Mouse (Mus musculus) MEL (cell line): ENCODE results near the gene Galns. TPM values are rescaled to one million over a fixed set of nuclear protein-coding genes. Genes with fewer than 3 reads are reported as not detected.

Experiments
- DNase-seq: peaks from one replicate; pipeline ENCODE4 v3.0.0; 2011; ENCODE audit warnings: low read depth, low spot score
- H3K27ac ChIP-seq: 2 replicates; pipeline ENCODE4 v1.5.1; 2012; ENCODE audit warnings: low read depth, mild to moderate bottlenecking, control low read depth, low read length, moderate library complexity; ENCODE audit not compliant: control insufficient read depth
- H3K27me3 ChIP-seq, 2 experiments: fragments of 150-350 bp in 1 of 2; sonication (generic) in 1 of 2; 2 replicates each; pipeline ENCODE4 v1.6.1; 2012; ENCODE audit warnings: low read length in 2 of 2, mild to moderate bottlenecking in 2 of 2, improper control_type of control experiment in 1 of 2, moderate library complexity in 1 of 2; ENCODE audit not compliant: insufficient read depth in 2 of 2, control insufficient read depth in 1 of 2
- H3K36me3 ChIP-seq, 2 experiments: 2 replicates each; pipeline ENCODE4 v1.6.1; 2012 to 2014; ENCODE audit warnings: low read length in 2 of 2, improper control_type of control experiment in 1 of 2, inconsistent platforms in 1 of 2, mild to moderate bottlenecking in 1 of 2; ENCODE audit not compliant: insufficient read depth in 2 of 2, control insufficient read depth in 1 of 2
- H3K4me1 ChIP-seq, 2 experiments: fragments of 150-350 bp in 1 of 2; sonication (generic) in 1 of 2; 2 replicates each; pipeline ENCODE4 v1.6.1; 2012; ENCODE audit warnings: low read length in 2 of 2, improper control_type of control experiment in 1 of 2, mild to moderate bottlenecking in 1 of 2; ENCODE audit not compliant: insufficient read depth in 2 of 2, control insufficient read depth in 1 of 2
- H3K4me3 ChIP-seq, 2 experiments: fragments of 150-350 bp in 1 of 2; sonication (generic) in 1 of 2; 2 replicates each; pipeline ENCODE4 v1.5.1; 2012; ENCODE audit warnings: low read depth in 2 of 2, low read length in 2 of 2, mild to moderate bottlenecking in 2 of 2, moderate library complexity in 2 of 2, control low read depth in 1 of 2, improper control_type of control experiment in 1 of 2; ENCODE audit not compliant: control insufficient read depth in 1 of 2, insufficient read depth in 1 of 2
- H3K79me2 ChIP-seq: 2 replicates; pipeline ENCODE4 v1.6.1; 2012; ENCODE audit warnings: mild to moderate bottlenecking, low read length, moderate library complexity; ENCODE audit not compliant: control insufficient read depth, poor library complexity, insufficient read depth
- H3K9ac ChIP-seq: 2 replicates; pipeline ENCODE4 v1.6.1; 2012; ENCODE audit warnings: low read depth, mild to moderate bottlenecking, control low read depth, low read length, moderate library complexity; ENCODE audit not compliant: control insufficient read depth, poor library complexity, severe bottlenecking
- H3K9me3 ChIP-seq: fragments of 150-350 bp; sonication (generic); replicated peaks from 2 replicates; pipeline ENCODE4 v1.6.1; 2012; ENCODE audit warnings: mild to moderate bottlenecking, low read length, improper control_type of control experiment, moderate library complexity; ENCODE audit not compliant: insufficient read depth
- BHLHE40 ChIP-seq: IDR thresholded peaks from 2 replicates; pipeline ENCODE4 v1.6.1; 2012; ENCODE audit warnings: low read depth, mild to moderate bottlenecking, inconsistent platforms, low read length, improper control_type of control experiment, borderline replicate concordance
- ELF1 ChIP-seq: IDR thresholded peaks from 2 replicates; pipeline ENCODE4 v1.6.1; 2014; ENCODE audit warnings: low read depth, mild to moderate bottlenecking, inconsistent platforms, low read length, improper control_type of control experiment, moderate library complexity
- EP300 ChIP-seq, 2 experiments: IDR thresholded peaks; 2 replicates each; pipeline ENCODE4 v1.6.1; 2011; ENCODE audit warnings: improper control_type of control experiment in 2 of 2, low read length in 2 of 2, low read depth in 1 of 2, mild to moderate bottlenecking in 1 of 2
- GATA1 ChIP-seq: IDR thresholded peaks from 2 replicates; pipeline ENCODE4 v1.6.1; 2011; ENCODE audit warnings: low read depth, low read length, improper control_type of control experiment
- HCFC1 ChIP-seq: IDR thresholded peaks from 2 replicates; pipeline ENCODE4 v1.6.1; 2012; ENCODE audit warnings: low read depth, mild to moderate bottlenecking, inconsistent platforms, low read length, improper control_type of control experiment, moderate library complexity
- MAX ChIP-seq: IDR thresholded peaks from 2 replicates; pipeline ENCODE4 v1.6.1; 2011; ENCODE audit warnings: low read length, improper control_type of control experiment
- MAZ ChIP-seq: IDR thresholded peaks from 2 replicates; pipeline ENCODE4 v1.6.1; 2012; ENCODE audit warnings: low read depth, mild to moderate bottlenecking, inconsistent platforms, low read length, improper control_type of control experiment
- MEF2A ChIP-seq: IDR thresholded peaks from 2 replicates; pipeline ENCODE4 v1.6.1; 2014; ENCODE audit warnings: low read depth, mild to moderate bottlenecking, inconsistent platforms, low read length, improper control_type of control experiment; ENCODE audit not compliant: poor library complexity, insufficient replicate concordance, severe bottlenecking; ENCODE audit errors: extremely low read depth
- MXI1 ChIP-seq: IDR thresholded peaks from 2 replicates; pipeline ENCODE4 v1.6.1; 2011; ENCODE audit warnings: mild to moderate bottlenecking, low read depth, low read length, improper control_type of control experiment
- POLR2A ChIP-seq, 2 experiments: IDR thresholded peaks; 2 replicates each; pipeline ENCODE4 v1.6.1; 2011 to 2012; ENCODE audit warnings: low read length in 2 of 2, mild to moderate bottlenecking in 2 of 2, control low read depth in 1 of 2, improper control_type of control experiment in 1 of 2, low read depth in 1 of 2, moderate library complexity in 1 of 2; ENCODE audit not compliant: control insufficient read depth in 1 of 2, insufficient read depth in 1 of 2, poor library complexity in 1 of 2
- POLR2AphosphoS5 ChIP-seq: IDR thresholded peaks from 2 replicates; pipeline ENCODE4 v1.6.1; 2012; ENCODE audit warnings: low read depth, borderline replicate concordance, mild to moderate bottlenecking, inconsistent platforms, low read length, moderate library complexity, mixed read lengths
- RAD21 ChIP-seq: IDR thresholded peaks from 2 replicates; pipeline ENCODE4 v1.6.1; 2011; ENCODE audit warnings: mild to moderate bottlenecking, low read depth, low read length, improper control_type of control experiment
- SIN3A ChIP-seq: IDR thresholded peaks from 2 replicates; pipeline ENCODE4 v1.6.1; 2012; ENCODE audit warnings: low read length, improper control_type of control experiment, inconsistent platforms
- TAL1 ChIP-seq: IDR thresholded peaks from 2 replicates; pipeline ENCODE4 v1.6.1; 2012; ENCODE audit warnings: mild to moderate bottlenecking, inconsistent platforms, low read length, moderate library complexity, mixed read lengths
- TBP ChIP-seq: IDR thresholded peaks from 2 replicates; pipeline ENCODE4 v1.8.0; 2011; ENCODE audit warnings: low read depth, low read length, improper control_type of control experiment
- TCF12 ChIP-seq: IDR thresholded peaks from 2 replicates; pipeline ENCODE4 v1.6.1; 2014; ENCODE audit warnings: low read depth, mild to moderate bottlenecking, inconsistent platforms, low read length, improper control_type of control experiment, moderate library complexity
- UBTF ChIP-seq: IDR thresholded peaks from 2 replicates; pipeline ENCODE4 v1.6.1; 2012; ENCODE audit warnings: low read depth, mild to moderate bottlenecking, inconsistent platforms, low read length, improper control_type of control experiment, moderate library complexity, borderline replicate concordance; ENCODE audit not compliant: insufficient read depth
- ZC3H11A ChIP-seq: IDR thresholded peaks from 2 replicates; pipeline ENCODE4 v1.6.1; 2012; ENCODE audit warnings: low read depth, mild to moderate bottlenecking, inconsistent platforms, low read length, improper control_type of control experiment
- ZMIZ1 ChIP-seq: IDR thresholded peaks from 2 replicates; pipeline ENCODE4 v1.6.1; 2012; ENCODE audit warnings: low read depth, mild to moderate bottlenecking, inconsistent platforms, low read length, improper control_type of control experiment, moderate library complexity
- ZNF384 ChIP-seq: IDR thresholded peaks from 2 replicates; pipeline ENCODE4 v1.6.1; 2012; ENCODE audit warnings: low read depth, mild to moderate bottlenecking, inconsistent platforms, low read length, improper control_type of control experiment
- polyA plus RNA-seq, 2 experiments: library from polyadenylated mRNA; stranded (reverse) in 1 of 2; unstranded in 1 of 2; fragments of >175 nt in 1 of 2; fragments of >200 nt in 1 of 2; gene quantifications; 2 replicates each; pipeline versions ENCODE4 v1.2.1 to v1.2.4; 2012; ENCODE audit warnings: low replicate concordance in 2 of 2, low read depth in 1 of 2; ENCODE audit not compliant: insufficient read length in 2 of 2, insufficient read depth in 1 of 2, missing spikeins in 1 of 2
- total RNA-seq: library from RNA; depleted of rRNA; stranded (reverse); fragments of 300-350 nt; gene quantifications from 2 replicates; pipeline ENCODE4 v1.2.3, GENCODE M21; 2012

Gene Galns
- total and polyA plus RNA-seq, 3 experiments: 1.7 to 3.0 TPM; not detected in 1

GRCm38 (mm10) chr8:122620446-122620845, 9.2 kb upstream of the Galns start:
- Histone ChIP-seq H3K4me3 (no peak overlapping the region), H3K79me2 (no peaks in the 10 kb centered on the region), H3K27ac (no peak overlapping the region), H3K4me1 (peaks cover 8 to 12% of the 10 kb centered on the region in 2 experiments), H3K36me3 (no peaks in the 10 kb centered on the region; a peak in 1 of 4 replicates), H3K9me3 (no peaks in the 10 kb centered on the region), H3K27me3 (no peaks in the 10 kb centered on the region), H3K9ac (no peak overlapping the region)
- TF ChIP-seq POLR2A (IDR thresholded peaks at IDR 0.05; ENCODE audit: control insufficient read depth in 1 of 2, insufficient read depth in 1 of 2, low read depth in 1 of 2, low read length in 2 of 2, poor library complexity in 1 of 2): no peak
- TF ChIP-seq UBTF: no peak
- no peak for TF ChIP-seq EP300 (IDR thresholded peaks at IDR 0.05; ENCODE audit: low read depth in 1 of 2, low read length in 2 of 2)
- no peak for TF ChIP-seq MAX
- no peak for TF ChIP-seq ELF1
- TF ChIP-seq BHLHE40: no peak
- no peak for TF ChIP-seq ZC3H11A
- no peak for TF ChIP-seq ZNF384
- no peak for TF ChIP-seq ZMIZ1
- no peak for TF ChIP-seq SIN3A
- no peak for TF ChIP-seq TBP
- no peak for TF ChIP-seq HCFC1
- no peak for TF ChIP-seq POLR2AphosphoS5
- no peak for TF ChIP-seq MXI1
- TF ChIP-seq GATA1: no peak
- no peak for TF ChIP-seq RAD21
- TF ChIP-seq MAZ: no peak
- TF ChIP-seq MEF2A: no peak
- DNase-seq: no peak

DNA sequence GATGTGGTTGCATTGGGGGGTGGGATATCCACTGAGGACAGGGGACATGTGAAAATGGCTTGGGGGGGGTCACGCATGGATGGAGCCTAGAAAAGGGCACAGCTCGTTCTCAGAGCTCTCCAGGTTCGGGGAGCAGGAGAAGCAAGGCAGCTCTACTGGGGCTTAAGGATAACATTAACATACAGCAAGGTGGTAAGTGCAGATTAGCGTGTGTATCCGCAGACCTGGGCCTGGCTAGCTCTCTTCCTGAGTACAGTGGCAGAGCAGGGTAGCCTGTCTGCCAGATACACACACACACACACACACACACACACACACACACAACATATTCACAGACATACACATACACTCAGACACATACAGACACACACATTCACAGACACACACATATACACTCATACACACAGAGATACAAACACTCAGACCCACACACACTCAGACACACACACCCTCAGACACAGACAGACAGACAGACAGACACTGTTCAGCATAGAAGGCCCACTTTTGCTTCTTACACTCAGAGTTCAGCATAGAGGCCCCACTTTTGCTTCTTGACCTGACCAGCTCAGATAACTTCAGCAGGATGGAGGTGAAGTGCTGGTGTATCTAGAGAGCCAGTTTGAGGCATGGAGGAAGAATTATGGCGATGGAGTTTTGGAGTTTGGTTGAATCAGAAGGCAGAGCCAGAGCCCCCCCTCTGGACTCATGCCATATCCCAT, 7.6 kb upstream of the Galns start:
- Histone ChIP-seq H3K9ac (no peak overlapping the region), H3K4me1 (peaks cover 8 to 12% of the 10 kb centered on the region in 2 experiments), H3K36me3 (no peaks in the 10 kb centered on the region; a peak in 1 of 4 replicates), H3K9me3 (no peaks in the 10 kb centered on the region), H3K79me2 (no peaks in the 10 kb centered on the region), H3K4me3 (no peak overlapping the region), H3K27me3 (no peaks in the 10 kb centered on the region), H3K27ac (no peak overlapping the region)
- no peak for TF ChIP-seq ZNF384
- TF ChIP-seq EP300 (IDR thresholded peaks at IDR 0.05; ENCODE audit: low read depth in 1 of 2, low read length in 2 of 2): peak; percentile 38 to 39; a peak in 2 of 4 replicates
- TF ChIP-seq TAL1: peak; percentile 80
- peak; percentile 61 for TF ChIP-seq TCF12
- TF ChIP-seq POLR2A (IDR thresholded peaks at IDR 0.05; ENCODE audit: control insufficient read depth in 1 of 2, insufficient read depth in 1 of 2, low read depth in 1 of 2, low read length in 2 of 2, poor library complexity in 1 of 2): no peak
- peak; percentile 38; the same call in 1 of the 2 replicates for TF ChIP-seq GATA1
- TF ChIP-seq BHLHE40: no peak
- peak; percentile 69 for DNase-seq
